Mouse (Mus musculus): ENCODE results near the gene Pabpn1l.

- TF ChIP-seq POLR2A (IDR thresholded peaks at IDR 0.05; ENCODE audit: control insufficient read depth, low read depth, low read length) (no peak), CTCF (IDR thresholded peaks at IDR 0.05; ENCODE audit: control insufficient read depth, insufficient read depth, insufficient replicate concordance, low read depth, low read length) (no peak)
Measured at GRCm38 (mm10) chr8:122640825-122641224, 18.3 kb upstream of the Pabpn1l start.
